Mouse (Mus musculus): ENCODE data around the gene Pex11g. TPM values are rescaled to one million over a fixed set of nuclear protein-coding genes. Genes with fewer than 3 reads are reported as not detected.

The Pex11g gene
- total and polyA plus RNA-seq, 3 experiments = 1.3 to 5.9 (median 2.7) TPM

DNA sequence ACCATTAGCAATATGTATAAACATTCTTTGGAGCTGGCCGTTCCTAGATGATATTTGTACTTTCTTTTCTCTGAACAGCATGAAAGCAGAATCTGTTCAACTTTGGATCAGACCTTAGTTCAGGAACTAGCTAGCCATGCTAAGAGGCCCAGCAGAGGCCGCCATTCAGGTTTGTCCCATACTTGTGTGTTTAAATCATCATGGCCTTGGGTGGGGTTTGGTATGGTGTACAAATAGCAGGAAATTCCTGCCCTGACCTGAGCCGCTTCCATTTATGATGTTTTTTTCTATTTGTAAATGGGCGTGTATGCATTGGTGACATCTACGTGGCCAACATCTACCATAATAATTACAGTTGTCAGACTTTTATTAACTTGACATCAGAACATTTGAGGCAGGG, 42.3 kb downstream of the Pex11g start:
- Histone ChIP-seq H3K79me2 (replicated peaks; ENCODE audit: control insufficient read depth, extremely low read depth, insufficient read depth, poor library complexity, severe bottlenecking) (no peaks in the 10 kb centered on the region), H3K4me3 (replicated peaks in 1 of 3; ENCODE audit: low read depth in 2 of 3, low read length in 2 of 3, poor library complexity in 1 of 3) (no peak overlapping the region), H3K9me3 (replicated peaks; ENCODE audit: low read length) (no peaks in the 10 kb centered on the region), H3K9ac (ENCODE audit: insufficient read depth, low read depth) (no peak overlapping the region), H3K4me1 (ENCODE audit: control insufficient read depth in 1 of 2, insufficient read depth in 2 of 2) (no peaks in the 10 kb centered on the region), H3K27ac (ENCODE audit: insufficient read depth, low read depth) (no peak overlapping the region), H3K27me3 (replicated peaks) (no peaks in the 10 kb centered on the region), H3K36me3 (replicated peaks in 1 of 2; ENCODE audit: control insufficient read depth in 1 of 2, insufficient read depth in 1 of 2, low read length in 1 of 2) (no peaks in the 10 kb centered on the region), H3K4me2 (ENCODE audit: insufficient read depth, low read depth, poor library complexity, severe bottlenecking) (no peak overlapping the region)
- in situ Hi-C loops (cut with MboI; ENCODE audit: low pct_ligation_motif_present, low pct_unique_long_range_greater_than_20kb, low sequenced_read_pairs) = no loop called here
- dilution Hi-C loops (cut with MboI; ENCODE audit: extremely low pct_ligation_motif_present, extremely low pct_unique_long_range_greater_than_20kb, low sequenced_read_pairs) = no loop called here
- no peak for DNase-seq (ENCODE audit: extremely low read depth)
- no peak for TF ChIP-seq TBP (conservative IDR thresholded peaks at IDR 0.05; ENCODE audit: low read depth, low read length)
- TF ChIP-seq MAX (IDR thresholded peaks at IDR 0.05; ENCODE audit: low read length) = no peak
- TF ChIP-seq MEF2A (IDR thresholded peaks at IDR 0.05; ENCODE audit: borderline replicate concordance, low read depth, low read length) = no peak
- no peak for TF ChIP-seq MAZ (IDR thresholded peaks at IDR 0.05; ENCODE audit: low read depth, low read length)
- TF ChIP-seq CHD1 (IDR thresholded peaks at IDR 0.05; ENCODE audit: low read depth, low read length) = no peak
- no peak for TF ChIP-seq E2F4 (IDR thresholded peaks at IDR 0.05; ENCODE audit: insufficient replicate concordance, low read depth, low read length)
- TF ChIP-seq POLR2AphosphoS2 (IDR thresholded peaks at IDR 0.05; ENCODE audit: low read depth, low read length) = no peak
- no peak for TF ChIP-seq ZC3H11A (IDR thresholded peaks at IDR 0.05; ENCODE audit: low read depth, low read length)
- no peak for TF ChIP-seq NELFE (IDR thresholded peaks at IDR 0.05; ENCODE audit: low read depth, low read length)
- TF ChIP-seq MYC (IDR thresholded peaks at IDR 0.05; ENCODE audit: low read depth, low read length) = no peak
- no peak for TF ChIP-seq NRF1 (IDR thresholded peaks at IDR 0.05; ENCODE audit: low read depth, low read length)

DNA sequence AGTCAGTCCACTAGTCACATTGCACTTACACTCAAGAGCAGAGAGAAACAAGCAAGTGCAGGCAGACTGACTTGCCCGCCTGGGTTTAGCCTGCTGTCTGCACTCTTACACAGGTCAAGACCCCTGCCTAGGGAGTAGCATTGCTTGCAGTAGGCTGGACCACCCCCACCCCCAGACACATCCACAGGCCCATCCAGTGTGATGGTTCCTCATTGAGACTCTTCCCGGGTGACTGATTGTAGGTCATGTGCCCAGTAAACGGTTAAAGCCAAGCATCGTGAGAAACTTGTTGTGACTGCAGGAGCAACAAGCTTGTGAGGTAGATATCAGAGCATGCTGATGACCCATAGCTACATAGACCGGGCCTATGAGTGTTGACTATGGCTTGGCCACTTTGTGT, 46.0 kb downstream of the Pex11g start:
- no peaks in the 10 kb centered on the region for H3K9me3 ChIP-seq (replicated peaks; ENCODE audit: low read length)
- no peak for DNase-seq (ENCODE audit: extremely low read depth)
- H3K4me2 ChIP-seq (ENCODE audit: insufficient read depth, low read depth, poor library complexity, severe bottlenecking) = no peak overlapping the region
- H3K4me3 ChIP-seq (replicated peaks in 1 of 3; ENCODE audit: low read depth in 2 of 3, low read length in 2 of 3, poor library complexity in 1 of 3) = no peak overlapping the region
- no peaks in the 10 kb centered on the region for H3K36me3 ChIP-seq (replicated peaks in 1 of 2; ENCODE audit: control insufficient read depth in 1 of 2, insufficient read depth in 1 of 2, low read length in 1 of 2)
- no peaks in the 10 kb centered on the region for H3K79me2 ChIP-seq (replicated peaks; ENCODE audit: control insufficient read depth, extremely low read depth, insufficient read depth, poor library complexity, severe bottlenecking)
- in situ Hi-C loops (cut with MboI; ENCODE audit: low pct_ligation_motif_present, low pct_unique_long_range_greater_than_20kb, low sequenced_read_pairs) = no loop called here
- H3K27ac ChIP-seq (ENCODE audit: insufficient read depth, low read depth) = no peak overlapping the region
- TF ChIP-seq USF1 (IDR thresholded peaks at IDR 0.05; ENCODE audit: low read depth, low read length) = no peak
- no peak for TF ChIP-seq MYC (IDR thresholded peaks at IDR 0.05; ENCODE audit: low read depth, low read length)
- TF ChIP-seq MXI1 (IDR thresholded peaks at IDR 0.05; ENCODE audit: low read depth, low read length) = no peak
- TF ChIP-seq JUN (IDR thresholded peaks at IDR 0.05; ENCODE audit: insufficient read depth, low read depth, low read length) = no peak
- no peak for TF ChIP-seq GABPA (IDR thresholded peaks at IDR 0.05; ENCODE audit: insufficient replicate concordance, low read depth, low read length)
- no peak for TF ChIP-seq CTCF (conservative IDR thresholded peaks at IDR 0.05 in 1 of 2, IDR thresholded peaks at IDR 0.05 in 1 of 2; ENCODE audit: low read depth in 2 of 2, low read length in 2 of 2)
- TF ChIP-seq PAX5 (IDR thresholded peaks at IDR 0.05; ENCODE audit: low read length) = no peak
- no peak for TF ChIP-seq SIN3A (IDR thresholded peaks at IDR 0.05; ENCODE audit: low read length)
- no peak for TF ChIP-seq IRF4 (IDR thresholded peaks at IDR 0.05; ENCODE audit: low read depth, low read length)
- TF ChIP-seq ZC3H11A (IDR thresholded peaks at IDR 0.05; ENCODE audit: low read depth, low read length) = no peak
- no peak for TF ChIP-seq HCFC1 (IDR thresholded peaks at IDR 0.05; ENCODE audit: low read depth, low read length)
- TF ChIP-seq UBTF (IDR thresholded peaks at IDR 0.05; ENCODE audit: low read depth, low read length) = no peak
- TF ChIP-seq POLR2AphosphoS2 (IDR thresholded peaks at IDR 0.05; ENCODE audit: low read depth, low read length) = no peak
- no peak for TF ChIP-seq RAD21 (IDR thresholded peaks at IDR 0.05; ENCODE audit: low read depth, low read length)
- TF ChIP-seq MAX (IDR thresholded peaks at IDR 0.05; ENCODE audit: low read length) = no peak
- TF ChIP-seq ZNF384 (IDR thresholded peaks at IDR 0.05; ENCODE audit: low read depth, low read length) = no peak
- TF ChIP-seq ETS1 (conservative IDR thresholded peaks at IDR 0.05; ENCODE audit: low read depth, low read length) = no peak
- no peak for TF ChIP-seq CHD1 (IDR thresholded peaks at IDR 0.05; ENCODE audit: low read depth, low read length)
- TF ChIP-seq CHD2 (IDR thresholded peaks at IDR 0.05; ENCODE audit: low read length) = no peak
- TF ChIP-seq EP300 (IDR thresholded peaks at IDR 0.05; ENCODE audit: low read length) = no peak
- no peaks in the 10 kb centered on the region for H3K27me3 ChIP-seq (replicated peaks)
- dilution Hi-C loops (cut with MboI; ENCODE audit: extremely low pct_ligation_motif_present, extremely low pct_unique_long_range_greater_than_20kb, low sequenced_read_pairs) = no loop called here
- H3K4me1 ChIP-seq (ENCODE audit: control insufficient read depth in 1 of 2, insufficient read depth in 2 of 2) = no peaks in the 10 kb centered on the region
- H3K9ac ChIP-seq (ENCODE audit: insufficient read depth, low read depth) = no peak overlapping the region

Data from CH12.LX (cell line).